Mouse (Mus musculus): ENCODE results near the gene Rpl3.

GRCm38 (mm10) chr15:80079954-80080353, 11.7 kb downstream of the Rpl3 start:
- TF ChIP-seq CTCF (IDR thresholded peaks at IDR 0.05; ENCODE audit: low read depth, low read length) = no peak
- no peak for TF ChIP-seq POLR2A (IDR thresholded peaks at IDR 0.05; ENCODE audit: insufficient read depth, low read length)
- no peak for TF ChIP-seq EP300 (IDR thresholded peaks at IDR 0.05; ENCODE audit: insufficient read depth, low read depth, low read length)

All from ES-Bruce4 (cell line).